Mouse (Mus musculus): ENCODE data around the gene Slc7a11.

- no peak for TF ChIP-seq CTCF (IDR thresholded peaks at IDR 0.05; ENCODE audit: insufficient read depth, low read length)
- no peak for TF ChIP-seq POLR2A (IDR thresholded peaks at IDR 0.05; ENCODE audit: borderline replicate concordance, extremely low read depth, low read depth, low read length)
Observed at GRCm38 (mm10) chr3:50386561-50387221, 56.7 kb downstream of the Slc7a11 start.
